Mouse (Mus musculus): ENCODE measurements around the gene Cd9.
"Not testable (repeated sequence)": the region's sequence is repeated elsewhere in the genome, so short reads cannot be mapped to it uniquely, and the experiment has no call there.

Gene Cd9

DNA sequence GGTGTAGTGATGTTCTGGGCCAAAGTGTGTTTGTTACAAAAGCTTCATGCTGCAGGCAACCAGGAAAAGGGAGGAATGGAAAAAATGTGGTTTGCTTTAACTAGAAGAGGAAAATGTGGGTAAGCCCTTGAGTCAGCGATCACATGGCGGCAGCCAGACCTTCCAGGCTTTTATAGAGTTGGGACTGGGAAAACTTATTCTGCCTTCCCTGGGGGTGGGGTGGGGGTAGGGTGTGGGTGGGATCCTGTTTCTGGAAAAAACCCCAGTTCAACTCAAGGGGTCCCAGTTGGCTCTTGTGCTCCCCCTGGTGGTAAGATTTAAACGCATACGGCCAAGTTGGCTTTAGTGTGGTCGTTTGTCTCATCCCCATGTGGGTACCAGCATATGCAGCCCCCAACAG, 3.5 kb upstream of the Cd9 start:
- DNase-seq (ENCODE audit: low read depth), result peak; percentile 78

DNA sequence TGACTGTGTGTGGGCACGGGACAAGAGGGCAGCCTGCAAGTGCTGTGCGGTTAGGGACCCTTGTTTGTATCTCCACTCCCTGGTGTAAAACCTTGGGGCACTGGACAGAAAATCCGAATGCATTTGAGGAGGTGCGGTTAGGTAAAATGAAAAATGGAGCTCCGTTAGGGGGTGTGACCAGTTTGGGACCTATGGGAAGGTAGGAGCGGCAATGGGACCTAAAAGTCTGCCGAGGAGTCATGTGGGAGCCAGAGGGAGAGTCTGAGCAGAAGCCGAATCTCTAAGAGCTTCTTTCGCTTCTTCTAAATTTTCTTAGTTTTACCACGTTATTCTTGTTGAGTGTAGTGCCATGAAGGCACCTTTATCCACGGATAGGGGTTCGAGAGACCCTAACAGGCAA, 1.8 kb upstream of the Cd9 start:
- DNase-seq (ENCODE audit: low read depth), result no peak

DNA sequence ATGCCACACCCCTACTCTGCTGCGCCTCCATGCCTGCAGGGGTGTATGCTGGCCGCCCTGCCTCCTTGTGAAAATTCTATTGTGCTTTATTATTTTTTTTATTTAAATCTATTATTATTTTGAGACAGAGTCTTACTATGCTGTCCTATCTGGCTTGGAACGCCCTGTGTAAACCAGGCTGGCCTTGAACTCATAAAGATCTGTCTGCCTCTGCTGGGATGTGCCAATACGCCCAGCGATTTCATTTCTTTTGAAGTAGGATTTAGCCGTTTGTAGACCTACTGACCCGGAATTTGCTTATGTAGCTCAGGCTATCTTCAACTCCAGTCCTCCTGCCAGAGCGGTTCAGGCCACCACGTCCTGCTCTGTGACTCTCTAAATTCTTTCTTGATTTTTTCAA, 770 bp upstream of the Cd9 start:
- DNase-seq (ENCODE audit: low read depth), result no peak

DNA sequence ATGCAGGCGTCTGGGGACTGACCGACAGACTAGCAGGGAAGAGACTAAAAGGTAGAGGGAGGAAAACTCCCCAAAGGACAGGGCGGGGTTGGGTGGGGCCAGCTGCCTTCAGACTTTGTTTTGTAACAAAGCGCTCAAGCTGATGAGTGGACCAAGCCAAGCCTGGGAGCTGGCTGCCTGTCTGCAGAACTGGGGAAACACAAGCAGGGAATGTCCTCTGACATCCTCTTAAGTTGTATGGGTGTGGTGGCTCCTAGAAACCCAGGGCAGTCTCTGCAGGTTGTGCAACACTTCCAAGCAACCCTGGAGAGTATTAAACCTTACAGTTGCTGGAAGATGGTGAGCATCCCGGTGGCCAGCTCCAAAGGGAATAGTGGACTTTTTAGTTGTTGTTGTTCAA, 1.4 kb downstream of the Cd9 start:
- no peak for DNase-seq (ENCODE audit: low read depth)

DNA sequence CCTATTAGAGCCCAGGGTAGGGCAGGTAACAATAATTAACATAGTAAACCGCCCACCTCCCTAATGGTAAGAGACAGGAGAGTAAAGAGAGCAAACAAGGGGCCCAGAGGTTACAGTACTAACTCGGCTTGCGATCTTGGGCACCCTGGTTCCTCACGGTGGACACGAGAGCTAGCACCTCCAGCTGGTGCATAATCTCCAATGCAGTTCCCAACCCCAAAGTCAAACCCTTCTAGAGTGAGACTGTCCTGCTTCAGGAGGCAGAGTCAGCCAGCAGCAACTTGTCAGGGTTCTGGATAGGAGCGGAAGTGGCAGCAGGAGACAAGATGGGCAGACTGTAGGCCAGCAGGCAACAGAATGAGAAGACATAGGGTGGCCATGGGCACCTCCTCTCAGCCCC, 1.9 kb downstream of the Cd9 start:
- no peak for DNase-seq (ENCODE audit: low read depth)

DNA sequence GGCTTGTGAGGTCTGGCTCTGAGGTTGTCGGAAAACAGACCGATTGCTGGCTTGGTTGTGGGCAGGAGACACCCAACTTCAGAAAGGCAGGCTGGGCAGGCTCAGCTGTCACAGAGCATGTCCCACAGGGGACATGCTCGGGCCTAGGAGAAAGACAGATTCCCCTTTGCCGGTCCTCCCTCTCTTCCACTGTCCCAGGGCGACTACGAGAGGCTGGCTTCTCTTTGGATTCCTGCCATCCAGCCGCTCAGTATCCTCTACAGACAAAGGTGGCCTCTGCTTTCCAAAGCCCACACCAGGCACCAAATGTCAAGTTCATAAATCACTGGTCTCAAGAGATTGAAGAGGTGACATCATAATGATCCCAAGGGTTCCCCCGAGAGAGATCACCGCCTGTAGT, 2.6 kb downstream of the Cd9 start:
- DNase-seq (ENCODE audit: low read depth), result no peak

DNA sequence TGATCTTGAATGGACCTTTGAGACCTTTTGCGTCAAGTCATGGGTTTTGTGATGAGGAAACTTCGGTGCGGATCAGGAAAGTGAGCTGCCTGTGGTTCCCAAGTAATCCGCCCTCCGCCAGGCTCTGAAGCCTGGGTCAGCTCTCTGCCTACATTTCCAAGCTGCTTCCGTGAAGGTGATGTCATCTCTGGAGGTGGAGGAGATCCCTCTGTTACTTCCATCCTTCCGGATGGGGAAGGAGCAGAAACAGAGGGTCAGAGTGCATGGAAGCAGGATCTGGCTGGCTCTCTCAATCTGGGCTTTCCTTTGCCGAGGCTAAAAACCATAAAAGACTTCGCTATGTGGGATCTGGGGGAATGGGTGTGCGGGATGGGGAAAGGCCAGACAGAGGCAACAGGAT, 3.2 kb downstream of the Cd9 start:
- DNase-seq (ENCODE audit: low read depth), result no peak

DNA sequence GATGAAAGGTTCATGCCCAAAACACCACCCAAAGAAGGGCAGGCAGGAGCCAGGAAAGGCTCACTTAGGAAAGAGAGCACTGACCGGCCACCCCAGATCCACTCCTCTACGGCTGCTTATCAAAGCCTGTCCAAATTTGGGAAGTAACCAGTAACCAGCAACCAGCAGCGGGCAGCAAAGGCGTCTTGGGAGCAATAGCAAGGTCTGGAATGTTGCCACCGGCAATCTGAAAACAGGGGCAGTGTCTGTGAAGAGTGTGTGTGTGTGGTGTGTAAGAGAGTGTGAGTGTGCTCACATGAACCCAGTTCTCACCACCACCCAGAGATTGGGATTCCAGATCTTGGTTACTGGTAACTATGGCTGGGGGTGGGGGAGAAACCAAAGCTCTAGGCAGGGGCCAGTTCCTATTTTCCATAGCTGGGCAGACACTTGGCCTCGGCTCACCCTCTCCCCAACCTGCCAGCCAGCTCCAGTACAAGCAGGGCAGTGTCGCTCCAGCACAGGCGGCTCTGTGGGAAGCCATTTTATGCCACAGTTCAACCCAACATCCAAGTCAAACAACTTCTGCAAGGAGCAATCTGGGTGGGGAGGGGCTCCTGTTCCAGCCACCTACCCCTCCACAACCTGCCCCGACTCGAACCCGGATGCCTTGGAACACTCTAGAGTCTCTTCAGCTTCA, 4.6 kb downstream of the Cd9 start:
- no peak for DNase-seq (ENCODE audit: low read depth)

DNA sequence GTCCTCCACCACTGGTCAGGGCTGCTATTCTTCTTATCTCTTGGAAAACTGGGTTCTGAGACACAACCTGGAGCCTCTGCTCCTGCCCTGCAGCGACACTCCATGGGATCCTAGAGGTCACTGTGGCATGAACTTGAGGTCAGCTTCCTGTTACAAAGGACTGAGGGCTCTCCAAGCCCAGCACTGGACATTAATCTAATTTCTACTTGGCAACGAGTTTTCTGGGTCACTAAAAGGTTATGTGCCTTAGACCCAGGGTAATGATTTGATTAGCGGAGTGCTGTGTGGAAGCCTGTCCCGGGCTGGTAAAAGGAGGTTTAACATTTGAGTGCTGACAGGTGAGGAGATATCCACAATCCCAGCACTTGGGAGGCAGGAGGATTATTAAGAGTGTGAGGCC, 9.0 kb downstream of the Cd9 start:
- no peak for DNase-seq (ENCODE audit: low read depth)

DNA sequence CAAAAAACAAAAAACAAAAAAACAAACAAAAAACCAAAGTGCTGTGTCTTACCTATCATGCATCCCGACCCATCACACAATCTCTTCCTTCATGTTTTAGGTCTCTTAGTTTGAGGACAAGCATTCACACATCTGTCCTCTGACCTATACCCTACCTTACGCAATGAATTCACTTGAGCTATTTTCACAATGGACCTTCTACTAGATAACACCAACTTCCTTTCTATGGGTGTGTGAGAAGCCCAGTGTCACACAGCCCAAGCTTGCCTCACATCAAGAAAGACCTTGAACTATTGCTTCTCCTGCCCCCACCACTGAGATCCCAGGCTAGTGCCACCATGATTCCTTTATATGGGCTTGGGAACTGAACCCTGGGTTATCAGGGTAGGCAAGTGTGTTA, 9.9 kb downstream of the Cd9 start:
- peak; percentile 78 for DNase-seq (ENCODE audit: low read depth)

DNA sequence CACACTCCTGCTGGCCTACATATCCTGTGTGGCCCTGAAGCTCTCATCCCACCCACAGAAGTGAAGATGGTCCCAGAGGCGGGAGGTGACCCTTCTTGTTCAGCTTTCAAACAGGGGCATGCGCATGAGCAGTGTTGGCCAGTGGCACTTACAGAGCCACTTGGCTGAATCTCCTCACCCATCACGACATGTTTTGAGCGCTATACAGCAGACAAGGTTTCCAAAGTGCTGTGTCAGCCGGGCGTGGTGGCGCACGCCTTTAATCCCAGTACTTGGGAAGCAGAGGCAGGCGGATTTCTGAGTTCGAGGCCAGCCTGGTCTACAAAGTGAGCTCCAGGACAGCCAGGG, 10.3 kb downstream of the Cd9 start:
- DNase-seq (ENCODE audit: low read depth), result not testable (repeated sequence)

DNA sequence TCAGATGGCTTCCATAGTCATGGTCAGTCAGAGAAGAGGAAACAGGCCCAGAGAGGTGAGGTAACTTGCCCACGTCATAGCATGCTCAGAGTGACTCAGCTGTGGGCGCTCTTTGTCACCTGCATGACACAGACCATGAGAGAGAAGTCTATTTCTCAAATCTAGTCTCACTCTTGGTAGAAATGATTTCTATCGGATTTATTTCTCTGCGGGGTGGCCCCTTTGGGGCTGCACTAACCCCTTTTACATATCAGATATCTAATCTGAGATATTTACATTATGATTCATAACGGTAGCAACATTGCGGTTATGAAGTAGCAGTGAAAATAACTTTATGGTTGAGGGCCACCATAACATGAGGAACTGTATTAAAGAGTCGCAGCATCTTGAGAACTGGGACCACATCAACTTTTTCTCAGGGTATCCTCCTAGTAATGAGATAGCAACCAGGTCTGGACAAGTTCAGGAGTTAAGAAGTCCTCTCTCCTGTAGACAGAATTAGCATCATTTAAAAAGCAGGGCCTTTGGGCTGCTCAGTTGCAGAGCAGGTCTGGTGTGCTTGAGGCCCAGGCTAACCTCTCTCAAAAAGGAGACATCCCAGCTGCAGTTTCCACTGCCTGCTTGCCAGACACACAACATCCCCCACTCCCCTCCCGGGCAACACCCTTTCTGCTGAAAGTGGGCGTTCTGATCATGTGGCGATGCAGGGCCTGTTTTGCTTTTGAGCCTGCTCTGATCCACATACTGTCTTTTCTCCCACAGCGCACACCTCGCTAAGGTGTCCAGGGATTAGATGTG, 10.9 kb downstream of the Cd9 start:
- DNase-seq (ENCODE audit: low read depth), result peak; percentile 92

DNA sequence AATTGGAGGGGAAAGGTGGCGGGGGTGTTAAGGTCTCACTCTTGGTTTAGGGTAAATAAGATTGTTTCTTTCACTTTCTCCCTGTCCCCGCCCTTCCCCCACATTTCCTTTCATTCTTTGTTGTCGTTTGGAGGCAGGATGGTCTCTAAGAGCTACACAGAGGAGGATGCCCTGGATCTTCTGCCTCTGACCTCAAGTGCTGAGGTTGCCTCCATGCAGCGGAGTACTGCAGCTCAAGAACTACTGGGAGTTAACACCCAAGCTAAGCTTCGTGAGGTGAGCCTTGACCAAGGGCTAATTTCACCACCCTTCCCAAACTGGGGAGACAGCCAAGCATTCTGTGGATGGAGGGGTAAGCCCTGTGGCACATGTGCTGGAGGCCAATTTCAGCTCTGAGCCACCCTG, 12.2 kb downstream of the Cd9 start:
- peak; percentile 43 for DNase-seq (ENCODE audit: low read depth)

DNA sequence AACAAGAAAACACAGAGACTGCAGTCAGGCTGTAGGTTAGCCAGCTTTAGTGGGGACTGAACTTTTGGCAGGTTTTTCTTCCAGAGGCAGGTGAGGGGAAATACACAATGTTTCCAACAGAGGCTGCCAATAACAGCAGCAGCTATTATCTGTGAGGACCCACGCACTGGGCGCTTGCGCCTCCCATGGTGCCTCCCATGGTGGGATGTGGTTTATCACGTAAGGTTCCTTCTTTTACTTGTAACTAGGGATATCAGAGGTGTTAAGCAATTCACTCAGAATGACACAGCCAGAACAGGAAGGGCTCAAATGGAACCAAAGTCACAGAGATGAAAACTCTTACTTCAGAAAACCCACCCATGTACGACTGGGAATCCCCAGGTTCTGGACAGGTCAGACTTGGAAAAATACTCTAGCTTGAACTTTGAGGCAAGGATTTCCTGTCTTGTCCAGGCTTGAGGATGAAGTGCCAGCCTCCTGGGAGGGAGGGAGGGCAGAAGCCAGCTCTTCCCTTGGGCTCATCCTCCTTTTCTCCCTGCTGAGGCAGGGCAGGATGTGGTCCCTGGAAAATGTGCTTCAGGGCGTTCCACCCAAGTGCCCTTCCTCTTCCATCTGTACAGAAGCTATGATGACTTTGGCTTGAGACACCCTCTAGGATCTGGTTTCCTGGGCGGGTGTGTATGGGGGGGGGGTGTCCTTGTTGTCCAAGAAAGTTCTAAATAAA, 12.8 kb downstream of the Cd9 start:
- DNase-seq (ENCODE audit: low read depth), result peak; percentile 91

DNA sequence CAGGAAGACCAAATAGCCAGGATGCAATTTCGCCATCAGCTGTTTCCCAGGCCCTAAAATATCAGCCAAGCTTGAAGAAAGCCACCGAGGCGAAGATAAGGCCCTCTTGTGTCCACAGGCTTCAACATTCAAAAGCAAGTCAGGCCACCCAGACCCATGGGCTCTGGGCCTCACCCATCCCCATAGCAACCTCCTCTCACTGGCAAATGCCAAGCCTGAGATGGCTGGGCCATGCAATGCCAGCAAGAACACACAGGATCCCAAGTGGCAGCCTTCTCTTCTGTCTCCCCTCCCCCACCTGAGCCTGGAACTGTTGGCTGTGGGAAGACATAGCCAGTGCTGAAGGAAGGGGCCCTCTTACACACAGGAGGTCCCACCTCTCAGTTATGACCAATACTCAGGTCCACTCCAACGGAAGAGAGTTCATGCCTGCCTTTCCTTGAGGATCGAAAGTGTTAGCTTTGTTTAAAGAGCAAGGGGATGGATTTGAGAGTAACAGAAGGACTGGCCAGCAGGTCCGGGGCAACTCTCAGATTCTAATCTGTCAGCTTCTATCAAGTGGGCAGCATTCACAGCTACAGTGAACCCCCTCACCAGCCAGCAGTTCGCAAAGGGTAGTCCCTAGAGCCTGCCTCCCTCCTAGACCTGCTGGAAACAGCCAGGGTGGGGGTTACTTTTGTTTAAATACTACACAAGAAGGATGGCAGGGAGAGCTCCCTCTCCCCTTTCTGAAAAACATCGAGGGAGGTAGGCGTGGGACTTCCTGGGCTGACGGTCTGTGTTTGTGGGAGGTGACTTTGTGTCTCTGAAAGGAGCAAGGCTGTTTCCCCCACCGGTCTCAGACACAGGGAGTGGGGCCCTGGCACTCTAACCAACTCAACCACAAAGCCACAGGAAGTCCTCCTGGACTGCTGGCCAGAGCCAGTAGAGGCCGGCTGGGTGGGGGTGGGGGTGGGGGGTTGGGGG, 13.9 kb downstream of the Cd9 start:
- DNase-seq (ENCODE audit: low read depth), result peak; percentile 96

DNA sequence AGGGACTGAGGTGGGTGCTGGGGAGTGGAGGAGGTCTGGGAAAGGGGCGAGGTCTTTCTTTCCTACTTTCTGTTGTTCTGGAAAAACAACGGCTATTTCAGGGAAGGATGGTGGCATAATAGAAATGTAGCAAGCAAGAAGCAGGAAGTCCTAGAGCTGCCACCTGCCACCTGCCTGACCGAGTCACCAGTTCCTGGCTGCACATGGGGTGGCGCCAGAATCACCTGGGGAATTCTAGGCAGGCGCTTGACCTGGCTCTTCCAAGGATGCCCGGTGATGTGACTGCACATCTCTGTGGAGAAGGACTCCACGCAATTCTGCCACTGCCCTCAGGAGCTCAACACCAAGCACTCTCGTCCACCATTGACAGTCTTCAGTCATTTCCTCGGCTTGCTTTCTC, 15.2 kb downstream of the Cd9 start:
- no peak for DNase-seq (ENCODE audit: low read depth)

DNA sequence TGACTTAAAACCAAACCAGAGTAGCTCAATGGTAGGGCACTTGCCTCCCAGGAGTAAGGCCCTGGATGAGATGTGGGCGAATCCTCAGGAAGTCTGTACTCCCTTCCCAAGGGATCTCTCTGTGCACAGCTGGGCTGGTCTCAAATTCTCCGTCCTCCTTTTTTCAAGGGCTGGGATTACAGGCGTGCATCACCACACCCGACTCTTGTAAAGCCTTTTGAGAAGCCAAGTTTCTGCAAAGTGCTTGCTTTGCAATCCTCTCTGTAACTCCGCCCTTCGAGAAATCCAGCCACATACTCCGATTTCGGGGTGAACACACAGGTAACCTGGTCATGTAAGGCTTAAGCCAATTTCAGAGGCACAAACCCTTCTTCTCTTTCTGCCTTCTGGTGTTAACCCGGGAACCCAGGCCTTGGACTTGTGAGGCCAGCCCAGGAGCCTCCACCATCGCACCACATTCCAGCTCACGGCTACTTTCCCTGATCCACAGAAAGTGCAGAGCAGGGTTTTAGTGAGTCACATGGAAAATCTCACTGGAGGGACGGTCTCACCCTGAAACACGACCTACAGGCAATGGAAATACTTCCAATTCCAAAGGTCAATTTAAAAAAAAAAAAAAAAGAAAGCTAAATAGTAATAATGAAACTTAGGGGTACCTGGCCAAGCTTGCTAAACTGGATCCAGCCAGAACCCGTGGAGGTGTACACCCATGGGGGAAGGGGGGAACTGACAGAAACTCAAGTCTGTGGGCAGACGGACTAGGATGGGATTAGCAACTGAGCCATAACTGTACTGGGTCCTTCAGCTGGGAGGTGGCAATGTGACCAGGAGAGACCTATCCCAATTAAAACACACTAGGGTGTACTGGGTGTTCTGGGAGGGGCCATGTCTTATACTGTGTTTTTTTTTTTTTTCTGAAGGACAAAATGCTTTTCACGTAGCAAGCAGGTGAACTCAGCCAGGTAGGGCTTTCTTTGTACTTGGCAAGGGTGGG, 16.2 kb downstream of the Cd9 start:
- DNase-seq (ENCODE audit: low read depth), result no peak

DNA sequence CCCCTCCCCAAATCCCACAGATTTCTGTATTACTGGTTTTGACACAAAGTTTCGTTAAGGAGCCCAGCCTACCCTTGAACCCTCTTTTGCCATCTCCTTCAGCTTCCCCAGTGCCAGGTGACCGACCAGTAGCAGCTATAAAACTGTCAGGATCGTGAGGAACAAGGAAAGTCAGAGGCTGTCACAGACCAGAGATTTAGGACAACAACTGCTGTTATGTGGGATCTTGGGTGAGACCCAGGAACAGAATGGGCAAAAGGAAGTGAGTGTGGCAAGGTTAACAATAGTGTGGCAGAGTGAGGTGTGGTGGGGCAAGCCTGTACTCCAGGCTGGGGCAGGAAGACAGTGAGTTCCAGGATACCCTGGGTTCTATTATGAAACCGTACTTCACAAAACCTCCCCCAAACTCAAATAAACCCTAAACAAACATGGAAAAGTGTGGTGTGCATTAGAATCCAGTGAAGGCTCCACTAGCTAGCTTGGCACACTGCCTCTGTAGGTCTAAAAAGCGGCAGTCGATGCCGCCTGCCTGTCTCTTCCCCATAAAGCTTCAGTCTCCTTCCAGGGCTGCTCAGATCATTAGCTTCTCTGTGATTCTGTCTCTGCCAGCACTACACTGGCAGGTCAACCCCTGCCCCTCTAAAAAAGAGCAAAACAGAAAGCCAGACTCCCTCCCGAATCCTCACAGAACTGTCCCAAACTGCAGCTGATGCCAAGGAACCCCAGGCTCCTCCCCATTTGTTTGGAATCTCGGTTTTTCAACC, 17.6 kb downstream of the Cd9 start:
- DNase-seq (ENCODE audit: low read depth), result no peak

DNA sequence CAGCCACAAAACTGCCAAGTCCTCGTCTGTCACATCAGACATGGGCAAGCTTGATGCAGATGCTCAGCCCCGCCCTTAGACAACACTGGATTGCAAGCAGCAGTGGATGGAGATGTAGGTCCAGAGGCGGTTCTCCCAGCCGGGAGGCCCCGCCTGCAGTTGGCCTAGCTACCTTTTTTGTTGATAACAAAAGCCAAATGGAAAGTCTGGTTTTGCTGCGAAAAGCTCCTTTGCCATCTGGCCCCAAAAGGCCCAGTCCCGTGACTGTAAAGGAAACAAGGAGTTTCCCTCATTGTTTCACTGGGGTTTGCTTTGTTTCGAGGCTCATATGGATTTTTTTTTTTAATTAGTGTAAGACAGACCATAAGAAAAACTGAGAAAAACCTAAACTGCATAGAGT, 18.5 kb downstream of the Cd9 start:
- no peak for DNase-seq (ENCODE audit: low read depth)

DNA sequence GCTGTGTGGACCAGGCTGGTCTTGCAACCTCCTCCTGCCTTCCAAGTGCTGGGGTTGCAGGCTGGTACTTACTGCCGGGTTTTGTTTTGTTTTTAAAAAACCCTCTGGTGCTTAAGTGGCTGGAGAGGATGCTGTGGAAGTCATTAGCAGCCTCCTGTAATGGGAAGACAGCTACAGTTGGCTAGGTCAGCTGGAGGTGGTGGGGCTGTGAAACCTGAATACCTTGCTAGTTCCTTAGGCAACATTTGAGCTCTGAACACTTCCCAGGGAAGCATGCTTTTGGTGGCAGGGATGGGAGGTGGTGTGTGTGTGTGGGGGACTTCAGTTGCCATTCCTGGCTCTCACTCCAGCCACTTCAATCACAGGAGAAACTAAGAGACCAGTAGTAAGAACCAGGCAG, 19.4 kb downstream of the Cd9 start:
- no peak for DNase-seq (ENCODE audit: low read depth)

All from 416B (cell line).